Mouse (Mus musculus) hindbrain, postnatal 0 days (tissue): ENCODE measurements around the gene Ovol2. TPM values are rescaled to one million over a fixed set of nuclear protein-coding genes. Genes with fewer than 3 reads are reported as not detected.

Experiments used
- ATAC-seq: fragments of 200-750 bp; cut with Nextera tagmentation; 2 replicates; pipeline ENCODE4 v1.8.0; 2017; ENCODE audit warnings: mild to moderate bottlenecking, moderate TSS enrichment, moderate library complexity
- DNase-seq: peaks from one replicate; pipeline ENCODE4 v3.0.0-alpha.2; 2015; ENCODE audit warnings: low spot score
- H3K27ac ChIP-seq: fragments of 300-500 bp; sonication (generic); 2 replicates; pipeline ENCODE4 v1.5.1; 2014; ENCODE audit warnings: mild to moderate bottlenecking
- H3K27me3 ChIP-seq: fragments of 300-500 bp; sonication (generic); 2 replicates; pipeline ENCODE4 v1.6.1; 2014; ENCODE audit warnings: low read length, mixed read lengths; ENCODE audit not compliant: insufficient read depth
- H3K36me3 ChIP-seq: fragments of 300-500 bp; sonication (generic); 2 replicates; pipeline ENCODE4 v1.6.1; 2014; ENCODE audit warnings: low read length, mixed read lengths; ENCODE audit not compliant: insufficient read depth
- H3K4me1 ChIP-seq: fragments of 300-500 bp; sonication (generic); 2 replicates; pipeline ENCODE4 v1.6.1; 2014; ENCODE audit warnings: antibody characterized with exemption, low read length, mixed read lengths; ENCODE audit not compliant: insufficient read depth
- H3K4me2 ChIP-seq: fragments of 300-500 bp; sonication (generic); 2 replicates; pipeline ENCODE4 v1.6.1; 2014; ENCODE audit warnings: low read depth, mild to moderate bottlenecking, low read length, moderate library complexity, mixed read lengths
- H3K4me3 ChIP-seq: fragments of 300-500 bp; sonication (generic); 2 replicates; pipeline ENCODE4 v1.5.1; 2014; ENCODE audit warnings: low read length
- H3K9ac ChIP-seq: fragments of 300-500 bp; sonication (generic); replicated peaks from 2 replicates; pipeline ENCODE4 v1.6.1; 2014; ENCODE audit warnings: mild to moderate bottlenecking, low read length, moderate library complexity, mixed read lengths
- H3K9me3 ChIP-seq: fragments of 300-500 bp; sonication (generic); 2 replicates; pipeline ENCODE4 v1.6.1; 2016; ENCODE audit warnings: low read length, mixed read lengths
- CTCF ChIP-seq: IDR thresholded peaks from 2 replicates; pipeline ENCODE4 v1.5.1; 2016; ENCODE audit warnings: antibody characterized with exemption, control low read depth, low read depth
- WGBS: fragments of 180-500 bp; shearing (Covaris S2); extraction: QIAGEN DNeasy Blood & Tissue Kit; methylation state at CpG from one replicate; pipeline ENCODE4 v1.1.7; 2014; 5-methylcytosine and 5-hydroxymethylcytosine counted together
- polyA plus RNA-seq: library from polyadenylated mRNA; unstranded; fragments of >200 nt; fragmentation: Nextera tagmentation; extraction: Ambion mirVana; gene quantifications from 2 replicates; pipeline ENCODE4 v1.2.1, GENCODE M21; 2015
- total RNA-seq: library from RNA; depleted of rRNA; stranded (reverse); fragments of >200 nt; gene quantifications from 2 replicates; pipeline ENCODE4 v1.2.3, GENCODE M21; 2014

The Ovol2 gene
- total and polyA plus RNA-seq, 2 experiments from 2014 or later = 0.09 TPM; not detected in 1

DNA sequence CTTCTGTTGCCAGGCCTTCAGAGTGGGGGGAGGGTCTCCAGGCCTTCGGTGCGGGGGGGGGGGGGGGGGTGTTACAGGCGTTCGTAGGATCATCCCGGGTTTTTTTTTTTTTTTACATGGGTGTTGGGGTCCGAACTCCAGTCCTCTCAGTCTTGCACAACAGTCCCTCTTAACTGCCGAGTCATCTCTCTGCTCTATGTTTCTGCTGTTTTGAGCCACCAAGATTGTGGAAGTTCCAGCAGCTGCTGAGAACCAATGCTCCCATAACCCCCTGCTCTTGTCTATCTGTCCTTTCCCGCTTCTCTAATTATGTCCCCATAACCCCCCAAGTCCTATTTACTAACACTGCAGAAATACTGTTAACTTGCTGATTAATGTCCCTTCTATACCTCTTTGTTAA, 5.8 kb upstream of the Ovol2 start:
- Histone ChIP-seq H3K36me3 (no peaks in the 10 kb centered on the region), H3K4me1 (no peaks in the 10 kb centered on the region), H3K9me3 (no peaks in the 10 kb centered on the region), H3K27me3 (peaks cover 16% of the 10 kb centered on the region; the same call in 1 of the 2 replicates), H3K4me2 (no peak overlapping the region), H3K4me3 (no peak overlapping the region), H3K27ac (no peak overlapping the region), H3K9ac (no peak overlapping the region)
- DNase-seq = no peak
- WGBS = 80% methylated on average over 8 of the region's 8 CpGs
- no peak for TF ChIP-seq CTCF
- no peak for ATAC-seq

- Histone ChIP-seq H3K27ac (no peak overlapping the region), H3K27me3 (peaks cover 16% of the 10 kb centered on the region; the same call in 1 of the 2 replicates), H3K9me3 (no peaks in the 10 kb centered on the region), H3K4me2 (no peak overlapping the region), H3K4me1 (no peaks in the 10 kb centered on the region), H3K36me3 (no peaks in the 10 kb centered on the region), H3K4me3 (no peak overlapping the region), H3K9ac (no peak overlapping the region)
- 74% methylated on average over 3 of the region's 3 CpGs for WGBS
- TF ChIP-seq CTCF = no peak
- DNase-seq (no peak), ATAC-seq (no peak)
Measured at GRCm38 (mm10) chr2:144337230-144337629, 5.3 kb upstream of the Ovol2 start.

- Histone ChIP-seq H3K4me2 (peak overlapping the region; percentile 72), H3K4me1 (peaks cover 13% of the 10 kb centered on the region; the same call in 1 of the 2 replicates), H3K36me3 (no peaks in the 10 kb centered on the region), H3K27ac (no peak overlapping the region), H3K9me3 (no peaks in the 10 kb centered on the region), H3K27me3 (peaks cover 44% of the 10 kb centered on the region), H3K4me3 (peak overlapping the region; percentile 15), H3K9ac (no peak overlapping the region)
- ATAC-seq = no peak
- 7% methylated on average over 28 of the region's 28 CpGs for WGBS
- peak; percentile 9 for DNase-seq
- peak; percentile 50 for TF ChIP-seq CTCF
Measured at GRCm38 (mm10) chr2:144333138-144333842, 1.3 kb upstream of the Ovol2 start.

- Histone ChIP-seq H3K27ac (no peak overlapping the region), H3K27me3 (peaks cover 45% of the 10 kb centered on the region), H3K4me1 (peaks cover 13% of the 10 kb centered on the region; the same call in 1 of the 2 replicates), H3K4me2 (peak overlapping the region; percentile 72), H3K4me3 (peak overlapping the region; percentile 47; the same call in 1 of the 2 replicates), H3K9ac (no peak overlapping the region), H3K9me3 (no peaks in the 10 kb centered on the region), H3K36me3 (no peaks in the 10 kb centered on the region)
- ATAC-seq (no peak), DNase-seq (no peak)
- WGBS = 5% methylated on average over 9 of the region's 9 CpGs
- TF ChIP-seq CTCF = no peak
Measured at GRCm38 (mm10) chr2:144332486-144332885, 540 bp upstream of the Ovol2 start.

DNA sequence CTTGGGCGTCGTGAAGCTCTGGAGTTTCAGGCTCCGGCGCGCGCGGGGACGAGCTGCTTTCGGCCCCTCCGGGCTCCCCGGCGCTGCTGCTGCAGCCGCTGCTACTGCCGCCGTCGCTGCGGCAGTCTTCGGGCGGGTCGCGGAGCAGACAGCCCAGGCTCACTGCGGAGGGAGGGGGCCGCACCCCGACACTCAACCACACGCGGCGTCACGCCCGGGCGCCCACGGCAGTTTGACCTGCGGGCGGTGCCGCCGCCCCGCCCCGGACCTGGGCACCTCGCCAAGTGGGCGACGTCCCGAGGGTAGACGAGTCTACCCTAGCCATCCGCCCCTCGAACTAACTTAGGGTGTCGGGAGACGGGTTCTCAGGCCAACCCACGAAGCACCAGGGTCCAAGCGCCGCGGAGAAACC, 980 bp downstream of the Ovol2 start:
- Histone ChIP-seq H3K27ac (no peak overlapping the region), H3K4me2 (peak overlapping the region; percentile 72), H3K36me3 (no peaks in the 10 kb centered on the region), H3K9me3 (no peaks in the 10 kb centered on the region), H3K4me1 (peaks cover 13% of the 10 kb centered on the region; the same call in 1 of the 2 replicates), H3K27me3 (peaks cover 45% of the 10 kb centered on the region), H3K4me3 (peak overlapping the region; percentile 47), H3K9ac (peak overlapping the region; percentile 15; the same call in 1 of the 2 replicates)
- DNase-seq (peak; percentile 29), ATAC-seq (peak; percentile 38; the same call in 1 of the 2 replicates)
- WGBS = under 1% methylated on average over 50 of the region's 50 CpGs
- TF ChIP-seq CTCF = no peak

GRCm38 (mm10) chr2:144330352-144330959, 1.5 kb downstream of the Ovol2 start:
- H3K9me3 ChIP-seq = no peaks in the 10 kb centered on the region
- H3K27ac ChIP-seq = no peak overlapping the region
- no peak for TF ChIP-seq CTCF
- H3K27me3 ChIP-seq = peaks cover 45% of the 10 kb centered on the region
- DNase-seq (no peak), ATAC-seq (no peak)
- peak overlapping the region; percentile 15; the same call in 1 of the 2 replicates for H3K9ac ChIP-seq
- peak overlapping the region; percentile 72 for H3K4me2 ChIP-seq
- peaks cover 13% of the 10 kb centered on the region; the same call in 1 of the 2 replicates for H3K4me1 ChIP-seq
- peak overlapping the region; percentile 47 for H3K4me3 ChIP-seq
- no peaks in the 10 kb centered on the region for H3K36me3 ChIP-seq
- WGBS = under 1% methylated on average over 36 of the region's 41 CpGs

DNA sequence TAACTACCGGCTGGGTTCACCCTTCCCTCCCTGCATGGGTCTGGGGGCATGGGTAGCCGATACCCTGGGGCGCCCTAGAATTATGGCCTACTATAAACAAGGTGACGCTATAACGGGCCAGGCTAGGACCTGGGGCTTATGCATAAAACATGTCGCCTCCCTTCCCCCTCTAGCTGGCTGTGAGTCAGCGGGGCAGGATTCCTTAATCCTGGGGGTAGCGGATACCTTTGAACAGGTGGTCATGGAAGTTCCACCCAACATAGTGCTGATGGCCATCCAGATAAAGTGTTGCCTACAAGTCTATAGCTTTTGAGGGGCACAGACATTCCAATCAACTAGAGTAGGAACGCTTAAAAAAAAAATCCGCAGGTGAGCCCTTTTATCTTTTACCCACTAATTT, 2.0 kb downstream of the Ovol2 start:
- Histone ChIP-seq H3K27ac (no peak overlapping the region), H3K4me2 (no peak overlapping the region), H3K4me1 (peaks cover 13% of the 10 kb centered on the region; the same call in 1 of the 2 replicates), H3K9me3 (no peaks in the 10 kb centered on the region), H3K9ac (no peak overlapping the region), H3K27me3 (peaks cover 40% of the 10 kb centered on the region), H3K36me3 (no peaks in the 10 kb centered on the region), H3K4me3 (no peak overlapping the region)
- WGBS = 5% methylated on average over 10 of the region's 10 CpGs
- no peak for TF ChIP-seq CTCF
- DNase-seq (no peak), ATAC-seq (no peak)
